Mouse (Mus musculus): ENCODE results near the gene Sox1.

Gene Sox1

DNA sequence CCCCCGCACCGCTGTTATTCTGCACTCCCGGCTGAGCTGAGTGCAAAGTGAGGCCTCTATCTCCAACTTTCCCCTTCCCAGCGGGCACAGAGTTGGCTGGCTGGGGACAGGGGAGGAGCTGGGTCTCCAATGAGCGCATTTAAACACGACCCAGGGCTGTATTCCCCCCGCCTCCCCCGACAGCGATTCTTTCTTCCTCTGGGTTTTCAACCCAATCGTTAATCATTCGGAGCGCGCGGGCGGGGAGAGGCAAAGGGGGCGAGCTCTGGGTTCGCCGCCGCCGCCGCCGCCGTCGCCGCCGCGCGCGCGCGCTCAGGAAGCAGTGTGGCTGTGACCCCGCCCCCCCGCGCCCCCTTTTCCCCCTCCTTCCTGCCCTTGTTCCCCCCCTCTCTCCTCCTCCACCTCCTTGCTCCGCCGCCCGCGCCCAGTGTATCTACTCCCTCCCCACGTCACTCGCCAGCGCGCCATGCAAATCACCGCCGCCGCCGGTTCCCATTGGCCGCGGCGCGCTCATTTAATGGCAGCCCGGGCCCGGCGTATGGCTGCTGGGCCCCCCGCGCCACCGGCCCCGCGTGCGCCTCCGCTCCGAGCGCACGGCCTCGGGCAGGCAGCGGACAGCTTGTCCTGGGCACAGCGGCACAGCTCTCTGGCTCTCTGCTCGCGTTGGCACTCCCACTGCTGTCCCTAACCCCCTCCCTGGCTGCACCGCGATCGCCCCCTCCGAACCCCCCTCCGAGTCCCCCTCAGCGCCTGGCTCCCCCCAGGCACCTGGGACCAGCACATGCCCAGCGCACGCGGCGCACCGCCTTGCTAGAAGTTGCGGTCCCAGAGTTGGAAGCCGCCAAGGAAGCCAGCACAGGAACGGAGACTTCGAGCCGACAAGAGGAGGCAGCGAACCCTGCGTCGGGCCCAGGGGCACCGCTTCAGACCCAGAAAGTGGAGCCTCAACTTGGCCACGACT, at the start of gene Sox1:
Sox1 (plus strand) TSS at position 225 of the 961 bp plus-strand sequence.
- DNase-seq (ENCODE audit: low spot score) = no peak

DNA sequence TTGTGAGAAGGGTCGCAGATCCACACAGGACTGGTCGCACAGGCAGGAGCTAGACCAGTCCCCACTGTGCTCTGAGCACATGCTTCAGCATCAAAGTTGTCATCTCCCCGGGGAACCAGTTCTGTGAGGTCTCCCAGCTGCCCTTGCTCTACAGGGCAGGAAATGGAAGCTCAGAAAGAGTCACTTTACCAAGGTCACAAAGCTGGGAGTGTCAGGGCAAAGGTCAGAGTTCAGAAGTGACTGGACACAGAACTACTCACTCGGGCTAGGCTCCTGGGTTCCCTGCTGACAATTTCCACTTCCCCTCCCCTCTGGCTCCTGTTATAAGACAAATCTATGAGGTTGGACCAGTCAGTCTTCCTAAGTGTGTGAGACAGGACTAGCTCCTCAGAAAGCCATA, 49.2 kb upstream of the Sox1 start:
- DNase-seq (ENCODE audit: low spot score) = no peak

DNA sequence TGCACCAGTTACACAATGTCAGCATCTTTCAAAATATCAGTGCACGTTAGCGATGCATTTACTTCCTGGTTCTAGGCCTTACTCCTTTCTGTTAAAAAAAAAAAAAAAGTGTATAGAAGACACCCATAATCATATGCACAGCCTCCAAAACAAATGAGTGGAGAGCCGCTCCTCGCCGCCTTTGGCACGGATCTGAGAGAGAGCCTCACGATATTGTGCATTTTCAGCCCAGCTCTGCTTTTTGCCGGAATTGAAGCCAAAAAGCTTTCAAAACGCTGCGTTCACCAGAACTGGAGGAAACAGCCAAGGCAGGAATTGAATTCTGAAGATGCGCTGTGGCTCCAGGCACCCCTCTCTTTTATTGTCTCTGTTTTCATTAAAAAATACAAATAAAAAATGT, 48.2 kb upstream of the Sox1 start:
- DNase-seq (ENCODE audit: low spot score) = no peak

- DNase-seq (ENCODE audit: low spot score) = no peak
Observed at GRCm38 (mm10) chr8:12348306-12348705, 46.8 kb upstream of the Sox1 start.

GRCm38 (mm10) chr8:12349591-12349990, 45.5 kb upstream of the Sox1 start:
- no peak for DNase-seq (ENCODE audit: low spot score)

DNA sequence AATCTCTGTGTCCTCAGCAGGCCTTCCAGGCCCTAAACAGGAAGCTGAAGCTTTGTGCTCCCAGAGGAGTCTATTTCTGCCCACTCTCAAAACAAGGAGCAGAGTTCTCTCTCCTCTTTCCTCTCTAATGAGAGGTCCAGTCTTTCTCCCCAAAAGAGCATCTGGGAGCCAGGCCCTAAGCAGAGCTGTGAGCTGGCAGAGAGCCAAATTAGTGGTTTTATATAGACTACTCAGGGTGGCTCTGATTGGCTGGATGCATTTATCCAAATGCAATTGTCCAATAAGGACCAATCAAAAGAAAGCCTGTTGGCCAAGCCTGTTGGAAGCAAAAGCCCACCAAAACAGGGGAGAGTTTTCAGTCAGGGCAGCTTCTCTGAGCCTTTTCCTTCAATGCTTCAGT, 44.0 kb upstream of the Sox1 start:
- DNase-seq (ENCODE audit: low spot score) = no peak

- no peak for DNase-seq (ENCODE audit: low spot score)
Observed at GRCm38 (mm10) chr8:12354406-12355025, 40.6 kb upstream of the Sox1 start.

GRCm38 (mm10) chr8:12368161-12368560, 26.9 kb upstream of the Sox1 start:
- DNase-seq (ENCODE audit: low spot score) = no peak

GRCm38 (mm10) chr8:12368856-12369255, 26.2 kb upstream of the Sox1 start:
- DNase-seq (ENCODE audit: low spot score) = no peak

GRCm38 (mm10) chr8:12381111-12381510, 14.0 kb upstream of the Sox1 start:
- DNase-seq (ENCODE audit: low spot score) = no peak

DNA sequence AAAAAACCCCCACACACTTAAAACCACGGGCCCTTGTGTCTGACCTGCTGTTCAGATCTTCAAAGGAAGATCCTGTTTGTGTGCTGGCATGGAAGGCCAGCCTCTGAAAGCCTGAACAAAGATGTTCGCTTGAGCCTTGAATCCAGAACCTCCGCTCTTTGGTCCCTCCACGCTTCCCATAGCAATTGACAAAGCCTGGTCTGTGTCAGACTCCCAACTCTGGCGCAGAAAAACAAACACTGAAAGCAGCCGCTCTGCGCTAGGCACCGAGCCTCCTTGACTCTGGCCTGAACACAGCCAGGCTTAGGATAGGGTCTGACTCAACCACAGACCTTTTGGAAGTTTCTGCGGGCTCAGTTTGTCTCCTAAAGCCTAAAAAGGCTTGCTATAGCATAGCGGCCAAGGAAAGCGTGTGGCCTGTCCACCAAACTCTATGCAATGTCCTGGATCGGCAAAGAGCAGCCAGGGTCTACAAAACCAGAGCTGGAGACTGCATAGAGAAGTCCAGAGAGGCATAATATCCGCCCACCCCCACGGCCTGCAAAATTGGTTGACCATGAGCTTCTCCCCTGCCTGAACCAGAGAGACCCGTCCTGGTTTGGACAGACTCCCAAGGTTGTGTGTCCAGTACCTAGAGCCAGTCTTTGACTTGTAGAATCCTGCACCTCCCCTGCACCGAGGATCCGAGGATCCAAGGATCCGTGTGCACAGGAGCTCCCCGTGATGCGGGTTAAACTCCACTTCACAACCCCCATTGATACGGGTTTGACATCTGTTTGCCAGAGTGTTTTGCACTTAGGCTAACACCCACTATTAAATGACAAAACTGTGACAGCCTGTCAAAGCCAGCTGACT, 12.2 kb upstream of the Sox1 start:
- no peak for DNase-seq (ENCODE audit: low spot score)

DNA sequence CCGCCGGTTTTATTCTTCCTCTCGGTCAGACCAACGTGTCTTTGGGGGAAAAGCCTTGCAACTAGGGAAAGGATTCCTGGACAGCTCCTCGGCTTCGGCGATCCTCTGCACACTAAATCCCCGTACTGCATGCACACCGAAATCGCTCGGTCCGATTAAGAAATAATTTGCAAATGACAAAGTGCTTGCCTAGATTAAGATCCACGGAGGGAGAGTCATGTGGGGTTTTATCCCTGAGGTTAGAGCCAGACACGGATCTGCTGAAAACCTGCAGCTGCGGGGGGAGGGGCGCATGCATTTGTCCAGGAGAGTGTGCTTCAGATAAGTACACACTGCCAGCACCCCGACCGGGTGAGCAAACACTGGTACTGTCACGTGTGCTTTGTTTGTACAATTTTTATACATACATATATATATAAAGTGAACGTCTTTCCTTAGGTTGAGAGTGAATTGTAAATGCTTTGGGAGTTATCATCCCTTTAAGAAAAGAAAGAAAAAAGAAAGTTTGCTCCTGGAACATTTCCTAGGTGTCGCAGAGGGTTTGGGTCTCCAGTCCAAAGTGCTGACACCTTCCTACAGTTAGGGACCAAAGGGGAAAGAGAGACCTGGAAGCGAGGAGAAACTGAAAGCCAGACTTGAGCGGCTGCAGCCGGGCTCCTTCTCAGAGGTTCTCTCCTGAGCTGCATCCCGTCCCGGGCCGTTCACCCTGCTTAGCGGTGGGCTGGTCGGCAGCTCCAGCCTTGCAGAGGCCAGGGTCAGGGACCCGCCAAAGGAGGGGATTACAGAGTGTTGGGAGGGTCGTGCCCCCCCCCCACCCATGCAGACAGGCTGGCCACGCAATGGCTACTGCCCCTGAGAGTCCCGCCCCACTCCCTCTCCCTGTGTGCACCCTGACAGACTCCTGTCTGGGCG, 10.9 kb upstream of the Sox1 start:
- DNase-seq (ENCODE audit: low spot score) = no peak

DNA sequence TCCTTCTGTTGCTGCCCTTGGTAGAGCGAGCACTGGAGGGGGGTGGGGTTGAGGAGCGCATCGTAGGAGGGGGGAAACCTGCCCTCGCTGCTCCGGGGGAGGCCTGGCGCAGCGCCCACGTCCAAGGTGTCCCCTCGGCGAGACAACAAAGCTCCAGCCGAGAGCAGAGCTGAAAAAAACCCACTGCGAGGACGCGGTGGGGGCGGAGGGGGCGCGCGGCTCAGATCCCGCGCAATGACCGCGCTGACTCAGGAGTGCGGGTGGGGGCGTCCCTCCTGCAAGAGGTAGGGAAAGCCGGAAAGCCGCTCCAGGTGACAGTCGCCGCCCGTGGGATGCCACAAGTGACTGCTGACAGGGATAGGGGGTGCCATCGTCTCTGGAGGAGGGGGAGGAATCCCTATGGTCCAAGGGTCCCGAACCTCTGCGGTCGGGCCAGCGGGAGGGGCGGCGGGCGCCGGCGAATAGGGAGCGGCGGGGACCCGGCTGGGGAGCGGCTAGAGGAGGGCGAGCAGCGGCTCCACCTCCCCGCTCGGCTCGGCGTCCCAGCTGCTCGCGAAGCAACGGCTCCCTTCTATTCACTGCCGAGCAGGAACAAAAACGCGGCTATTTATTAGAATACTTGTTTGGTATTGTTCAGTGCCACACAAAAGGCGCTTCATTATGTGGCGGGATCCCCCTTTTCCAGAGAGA, 10.0 kb upstream of the Sox1 start:
- no peak for DNase-seq (ENCODE audit: low spot score)

- no peak for DNase-seq (ENCODE audit: low spot score)
Observed at GRCm38 (mm10) chr8:12385686-12386488, 9.2 kb upstream of the Sox1 start.

DNA sequence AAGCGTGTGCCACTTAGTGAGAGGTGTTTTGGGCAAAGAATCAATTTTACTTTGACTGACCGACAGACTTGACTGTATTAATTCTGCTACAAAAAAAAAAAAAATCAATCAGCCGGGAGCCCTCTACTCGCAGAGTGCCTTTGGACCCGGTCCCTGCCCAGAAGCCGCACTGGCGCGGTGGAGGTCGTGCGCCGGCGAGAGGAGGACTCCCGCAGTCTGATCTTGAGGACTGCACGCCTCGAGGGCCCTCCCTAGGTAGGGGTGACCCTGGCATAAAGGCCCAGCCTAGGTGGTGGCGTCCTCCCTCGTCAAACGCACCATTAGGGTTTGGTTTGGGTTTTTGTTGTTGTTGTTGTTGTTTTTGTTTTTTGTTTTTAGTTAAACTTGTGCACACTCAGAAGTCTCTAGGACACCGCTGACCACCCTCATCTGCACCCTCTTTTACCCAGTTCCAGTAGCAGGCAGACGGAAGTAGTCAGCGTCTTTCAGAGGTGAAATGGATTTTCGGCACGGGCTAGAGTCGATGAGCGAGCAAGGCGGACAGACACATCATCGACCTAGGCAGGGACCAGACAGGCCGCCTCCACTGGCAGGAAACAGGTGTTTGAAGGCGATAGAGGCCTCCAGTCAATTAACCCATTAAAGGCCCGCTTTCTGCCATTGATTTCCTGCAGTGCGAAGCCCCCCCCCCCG, 8.4 kb upstream of the Sox1 start:
- DNase-seq (ENCODE audit: low spot score) = no peak

DNA sequence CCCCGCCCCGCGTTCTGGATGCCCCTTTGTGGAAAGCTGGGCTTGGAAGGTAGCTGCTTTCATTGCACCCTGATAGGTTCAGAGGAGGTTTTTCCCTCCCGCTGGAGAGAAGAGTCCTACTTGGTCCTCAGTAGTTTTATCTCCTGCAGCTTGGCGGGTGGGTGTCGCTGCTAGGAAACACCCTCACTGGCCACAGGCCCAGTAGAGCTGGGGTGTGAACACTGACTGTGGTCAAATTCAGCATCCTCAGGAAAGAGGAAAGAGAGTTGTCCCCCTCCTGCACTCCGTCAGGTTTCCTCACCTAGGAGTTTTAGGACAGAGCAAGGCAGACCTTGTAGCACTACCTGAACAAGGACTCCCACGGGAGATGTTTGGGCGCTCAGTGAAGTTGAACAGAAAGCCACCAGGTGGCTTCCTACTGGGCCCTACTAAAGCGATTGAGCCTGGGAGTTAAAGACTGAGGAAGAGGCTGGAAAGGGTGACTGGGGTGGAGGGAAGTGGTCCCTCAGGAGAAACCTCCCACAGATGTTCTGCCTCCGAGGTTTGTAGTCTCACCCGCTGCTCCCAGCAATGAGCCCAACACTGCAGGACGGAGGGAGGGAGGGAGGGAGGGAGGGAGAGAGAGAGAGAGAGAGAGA, 7.8 kb upstream of the Sox1 start:
- no peak for DNase-seq (ENCODE audit: low spot score)

DNA sequence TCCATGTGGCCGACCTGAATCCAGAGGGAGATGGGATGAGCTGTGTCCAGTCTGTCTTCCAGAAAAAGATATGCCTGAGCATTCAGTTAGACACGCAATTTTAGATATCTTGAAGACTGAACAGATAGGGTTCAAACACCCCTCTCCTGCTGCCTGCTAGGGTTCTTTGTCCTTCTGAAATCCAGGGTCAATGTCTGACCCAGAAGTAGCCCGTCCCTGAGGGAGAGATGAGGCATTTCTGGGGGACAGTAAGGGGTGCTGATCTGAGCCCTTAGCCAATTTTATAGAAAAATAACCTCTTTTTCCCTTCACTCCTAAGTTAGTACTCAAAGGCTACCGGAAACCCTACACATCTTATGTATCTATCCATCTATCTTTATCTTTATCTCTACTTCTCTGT, 7.2 kb upstream of the Sox1 start:
- no peak for DNase-seq (ENCODE audit: low spot score)

DNA sequence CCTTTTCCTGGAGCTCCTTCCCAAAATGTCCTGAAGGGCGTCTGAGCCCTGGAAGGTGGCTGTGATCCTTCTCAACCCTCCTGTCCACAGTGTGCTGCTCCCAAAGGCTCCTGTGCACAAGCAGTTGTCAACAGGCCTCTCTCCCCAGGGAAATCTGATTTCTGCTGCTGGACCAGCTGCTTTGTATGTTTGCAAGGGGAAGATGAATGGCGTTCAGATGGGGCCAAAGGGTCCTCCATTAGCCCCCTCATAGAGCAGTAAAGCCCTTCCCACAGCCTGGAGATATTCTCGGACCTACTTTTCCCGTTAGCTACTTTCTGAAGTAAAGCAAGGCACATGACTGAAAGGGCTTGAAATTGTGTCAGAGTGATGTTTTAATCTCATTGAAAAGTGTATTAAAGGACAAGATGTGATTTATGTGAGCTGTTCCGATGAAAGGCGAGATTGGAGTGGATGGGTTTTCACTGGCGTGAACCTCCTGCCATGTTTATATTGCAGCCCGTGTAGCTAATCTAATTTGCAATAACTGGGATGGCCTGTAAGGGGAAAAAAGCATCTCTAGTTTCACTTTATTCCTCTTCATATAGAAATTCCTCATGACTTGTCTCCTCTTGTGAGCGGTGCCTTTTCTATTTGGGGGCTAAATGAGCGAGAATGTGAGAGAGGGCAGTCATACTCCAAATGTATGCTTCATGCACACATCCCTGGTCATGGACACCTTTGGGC, 6.5 kb upstream of the Sox1 start:
- no peak for DNase-seq (ENCODE audit: low spot score)
